Mouse (Mus musculus) CH12.LX (cell line): ENCODE results near the gene Lrig1. TPM values are rescaled to one million over a fixed set of nuclear protein-coding genes. Genes with fewer than 3 reads are reported as not detected.

ENCODE experiments used
- DNase-seq: peaks from one replicate; pipeline ENCODE4 v3.0.0-alpha.2; 2013; ENCODE audit errors: extremely low read depth
- H3K27ac ChIP-seq: 2 replicates; pipeline ENCODE4 v1.5.1; 2012; ENCODE audit warnings: low read depth, mild to moderate bottlenecking, control low read depth, moderate library complexity; ENCODE audit not compliant: insufficient read depth
- H3K27me3 ChIP-seq: replicated peaks from 2 replicates; pipeline ENCODE3; 2012; ENCODE audit warnings: inconsistent platforms
- H3K36me3 ChIP-seq, 2 experiments: replicated peaks in 1 of 2; 2 replicates each; pipeline versions ENCODE3 to v1.6.1; 2012; ENCODE audit warnings: inconsistent platforms in 1 of 2, low read length in 1 of 2, mild to moderate bottlenecking in 1 of 2, mixed read lengths in 1 of 2, moderate library complexity in 1 of 2; ENCODE audit not compliant: control insufficient read depth in 1 of 2, insufficient read depth in 1 of 2
- H3K4me1 ChIP-seq, 2 experiments: 2 replicates each; pipeline ENCODE4 v1.6.1; 2012; ENCODE audit warnings: inconsistent platforms in 1 of 2, moderate library complexity in 1 of 2; ENCODE audit not compliant: insufficient read depth in 2 of 2, control insufficient read depth in 1 of 2
- H3K4me2 ChIP-seq: 2 replicates; pipeline ENCODE4 v1.6.1; 2012; ENCODE audit warnings: low read depth, mild to moderate bottlenecking, control low read depth; ENCODE audit not compliant: poor library complexity, insufficient read depth, severe bottlenecking
- H3K4me3 ChIP-seq, 3 experiments: fragments of 150-350 bp in 1 of 3; sonication (generic) in 1 of 3; replicated peaks in 1 of 3; 2 replicates each; pipeline versions ENCODE3 to v1.5.1; 2011 to 2012; ENCODE audit warnings: low read depth in 2 of 3, low read length in 2 of 3, mild to moderate bottlenecking in 2 of 3, moderate library complexity in 2 of 3, control low read depth in 1 of 3, improper control_type of control experiment in 1 of 3, inconsistent platforms in 1 of 3, mixed read lengths in 1 of 3; ENCODE audit not compliant: poor library complexity in 1 of 3
- H3K79me2 ChIP-seq: replicated peaks from 2 replicates; pipeline ENCODE4 v1.6.1; 2012; ENCODE audit warnings: mild to moderate bottlenecking, moderate library complexity; ENCODE audit not compliant: control insufficient read depth, poor library complexity, insufficient read depth, severe bottlenecking; ENCODE audit errors: extremely low read depth
- H3K9ac ChIP-seq: 2 replicates; pipeline ENCODE4 v1.6.1; 2012; ENCODE audit warnings: low read depth, mild to moderate bottlenecking, control low read depth, moderate library complexity; ENCODE audit not compliant: insufficient read depth
- H3K9me3 ChIP-seq: replicated peaks from 2 replicates; pipeline ENCODE3; 2012; ENCODE audit warnings: low read length, inconsistent platforms, mixed read lengths
- BHLHE40 ChIP-seq: IDR thresholded peaks from 2 replicates; pipeline ENCODE4 v1.6.1; 2011; ENCODE audit warnings: mild to moderate bottlenecking, low read depth, low read length, improper control_type of control experiment
- CHD2 ChIP-seq: IDR thresholded peaks from 2 replicates; pipeline ENCODE4 v1.6.1; 2011; ENCODE audit warnings: low read length, improper control_type of control experiment
- CTCF ChIP-seq, 2 experiments: IDR thresholded peaks in 1 of 2; conservative IDR thresholded peaks in 1 of 2; 2 replicates each; pipeline ENCODE4 v1.5.1; 2011 to 2012; ENCODE audit warnings: low read depth in 2 of 2, low read length in 2 of 2, improper control_type of control experiment in 1 of 2, inconsistent platforms in 1 of 2, mild to moderate bottlenecking in 1 of 2, moderate library complexity in 1 of 2
- EP300 ChIP-seq: IDR thresholded peaks from 2 replicates; pipeline ENCODE4 v1.6.1; 2011; ENCODE audit warnings: low read length, improper control_type of control experiment
- ETS1 ChIP-seq: conservative IDR thresholded peaks from 2 replicates; pipeline ENCODE4 v1.6.1; 2012; ENCODE audit warnings: low read depth, mild to moderate bottlenecking, inconsistent platforms, low read length, improper control_type of control experiment, moderate library complexity
- HCFC1 ChIP-seq: IDR thresholded peaks from 2 replicates; pipeline ENCODE4 v1.6.1; 2012; ENCODE audit warnings: low read depth, mild to moderate bottlenecking, inconsistent platforms, low read length, improper control_type of control experiment
- JUN ChIP-seq: IDR thresholded peaks from 2 replicates; pipeline ENCODE4 v1.6.1; 2011; ENCODE audit warnings: low read depth, mild to moderate bottlenecking, low read length, improper control_type of control experiment, moderate library complexity; ENCODE audit not compliant: insufficient read depth
- KAT2A ChIP-seq: IDR thresholded peaks from 2 replicates; pipeline ENCODE4 v1.6.1; 2012; ENCODE audit warnings: low read length, improper control_type of control experiment, inconsistent platforms; ENCODE audit not compliant: insufficient replicate concordance
- MAFK ChIP-seq: IDR thresholded peaks from 2 replicates; pipeline ENCODE4 v1.6.1; 2011; ENCODE audit warnings: low read length, improper control_type of control experiment; ENCODE audit not compliant: insufficient replicate concordance
- MYC ChIP-seq: IDR thresholded peaks from 2 replicates; pipeline ENCODE4 v1.6.1; 2011; ENCODE audit warnings: low read depth, mild to moderate bottlenecking, improper control_type of control experiment, low read length
- NELFE ChIP-seq: IDR thresholded peaks from 2 replicates; pipeline ENCODE4 v1.6.1; 2011; ENCODE audit warnings: low read depth, low read length, improper control_type of control experiment
- NRF1 ChIP-seq: IDR thresholded peaks from 2 replicates; pipeline ENCODE4 v1.6.1; 2014; ENCODE audit warnings: low read depth, mild to moderate bottlenecking, inconsistent platforms, low read length, improper control_type of control experiment, moderate library complexity
- PAX5 ChIP-seq: IDR thresholded peaks from 2 replicates; pipeline ENCODE4 v1.6.1; 2012; ENCODE audit warnings: low read length, inconsistent platforms, mixed read lengths
- POLR2AphosphoS2 ChIP-seq: IDR thresholded peaks from 2 replicates; pipeline ENCODE4 v1.6.1; 2011; ENCODE audit warnings: low read depth, low read length, improper control_type of control experiment
- RCOR1 ChIP-seq: conservative IDR thresholded peaks from 2 replicates; pipeline ENCODE4 v1.6.1; 2012; ENCODE audit warnings: low read depth, mild to moderate bottlenecking, inconsistent platforms, low read length, improper control_type of control experiment
- SMC3 ChIP-seq: IDR thresholded peaks from 2 replicates; pipeline ENCODE4 v1.6.1; 2011; ENCODE audit warnings: low read depth, low read length, improper control_type of control experiment
- TCF12 ChIP-seq: IDR thresholded peaks from 2 replicates; pipeline ENCODE4 v1.6.1; 2014; ENCODE audit warnings: low read depth, mild to moderate bottlenecking, inconsistent platforms, low read length, improper control_type of control experiment
- USF2 ChIP-seq: conservative IDR thresholded peaks from 2 replicates; pipeline ENCODE4 v1.6.1; 2011; ENCODE audit warnings: low read depth, low read length, improper control_type of control experiment
- ZC3H11A ChIP-seq: IDR thresholded peaks from 2 replicates; pipeline ENCODE4 v1.6.1; 2012; ENCODE audit warnings: low read depth, mild to moderate bottlenecking, inconsistent platforms, low read length, improper control_type of control experiment
- ZMIZ1 ChIP-seq: IDR thresholded peaks from 2 replicates; pipeline ENCODE4 v1.6.1; 2012; ENCODE audit warnings: low read depth, mild to moderate bottlenecking, inconsistent platforms, low read length, improper control_type of control experiment
- dilution Hi-C: fragments of 300-500 bp; cut with MboI; formaldehyde crosslinking; loops from 2 replicates; pipeline ENCODE4 v1.14.3; 2020; ENCODE audit warnings: low sequenced_read_pairs; ENCODE audit not compliant: extremely low pct_unique_long_range_greater_than_20kb, extremely low pct_ligation_motif_present
- in situ Hi-C: fragments of 300-500 bp; cut with MboI; formaldehyde crosslinking; loops from 3 replicates; pipeline ENCODE4 v1.14.3; 2019; ENCODE audit warnings: low sequenced_read_pairs, low pct_ligation_motif_present, low pct_unique_long_range_greater_than_20kb, mixed read lengths
- polyA plus RNA-seq: library from polyadenylated mRNA; unstranded; fragments of >175 nt; gene quantifications from 2 replicates; pipeline ENCODE4 v1.2.1, GENCODE M21; 2012; ENCODE audit warnings: low read depth; ENCODE audit not compliant: insufficient read length
- total RNA-seq, 2 experiments: library from RNA; depleted of rRNA; stranded (reverse); fragments of 300-350 nt in 1 of 2; fragments of >200 nt in 1 of 2; gene quantifications; 2 replicates each; pipeline ENCODE4 v1.2.3; 2012 to 2014

Gene Lrig1
- total and polyA plus RNA-seq, 3 experiments: 0.43 TPM; not detected in 2

DNA sequence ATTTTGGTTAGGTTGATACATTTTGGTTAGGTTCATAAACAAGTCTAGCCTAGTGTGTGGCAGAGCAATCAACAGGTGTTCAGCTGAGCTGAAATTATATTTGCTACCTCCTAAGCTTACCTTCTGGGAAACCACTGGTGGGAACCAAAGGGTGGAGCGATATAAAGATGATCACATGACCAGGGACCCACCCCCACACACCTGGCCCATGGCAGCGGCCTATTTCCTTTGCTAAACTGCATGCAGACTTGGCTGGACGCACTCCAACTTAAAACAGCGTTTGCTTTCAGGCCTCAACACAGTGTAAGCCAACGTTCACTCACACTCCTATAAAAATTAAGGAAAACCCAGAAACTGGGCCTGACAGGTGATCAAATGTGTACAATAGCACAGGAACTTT, 33.9 kb upstream of the Lrig1 start:
- no peak for TF ChIP-seq RCOR1
- TF ChIP-seq NRF1: no peak
- no peak for TF ChIP-seq KAT2A
- TF ChIP-seq CHD2: no peak
- no peak for TF ChIP-seq CTCF (conservative IDR thresholded peaks at IDR 0.05 in 1 of 2, IDR thresholded peaks at IDR 0.05 in 1 of 2; ENCODE audit: low read depth in 2 of 2, low read length in 2 of 2)
- no peak for TF ChIP-seq ZMIZ1
- TF ChIP-seq USF2: no peak
- TF ChIP-seq TCF12: no peak
- TF ChIP-seq MAFK: no peak
- no peak for TF ChIP-seq JUN
- TF ChIP-seq NELFE: no peak
- TF ChIP-seq POLR2AphosphoS2: no peak
- TF ChIP-seq HCFC1: no peak
- TF ChIP-seq EP300: no peak
- no peak overlapping the region for H3K4me2 ChIP-seq
- H3K79me2 ChIP-seq: no peaks in the 10 kb centered on the region
- no peak overlapping the region for H3K4me3 ChIP-seq
- no peaks in the 10 kb centered on the region for H3K9me3 ChIP-seq
- DNase-seq: no peak
- in situ Hi-C loops: no loop called here
- no peak overlapping the region for H3K9ac ChIP-seq
- dilution Hi-C loops: no loop called here
- peaks cover 19% of the 10 kb centered on the region for H3K27me3 ChIP-seq
- no peaks in the 10 kb centered on the region for H3K4me1 ChIP-seq
- no peak overlapping the region for H3K27ac ChIP-seq
- H3K36me3 ChIP-seq: no peaks in the 10 kb centered on the region

DNA sequence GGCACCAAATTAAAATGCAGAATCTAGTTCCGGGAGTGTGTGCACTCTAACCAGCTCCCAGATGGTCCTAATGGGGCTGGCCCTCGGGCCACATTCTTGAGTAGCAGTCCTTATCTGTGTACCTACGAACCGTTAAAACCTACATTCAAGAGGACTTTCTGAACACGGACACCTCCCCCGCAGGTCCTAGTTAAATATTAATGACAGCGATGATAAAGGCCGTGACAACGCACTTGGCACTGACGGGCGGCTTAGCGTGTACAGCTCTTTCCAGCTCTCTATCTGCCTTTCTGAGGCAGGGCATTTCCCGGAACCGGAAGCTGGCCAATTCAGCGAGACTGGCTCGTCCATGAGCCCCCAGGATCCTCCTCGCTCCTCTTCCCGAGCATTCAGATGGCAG, 29.9 kb upstream of the Lrig1 start:
- no peaks in the 10 kb centered on the region for H3K9me3 ChIP-seq
- peaks cover 21% of the 10 kb centered on the region for H3K27me3 ChIP-seq
- no peaks in the 10 kb centered on the region for H3K36me3 ChIP-seq
- no peak for TF ChIP-seq SMC3
- no peak for TF ChIP-seq BHLHE40
- no peak for TF ChIP-seq POLR2AphosphoS2
- TF ChIP-seq ETS1: no peak
- no peak for TF ChIP-seq MYC
- TF ChIP-seq PAX5: no peak
- no peak for TF ChIP-seq JUN
- no peak for TF ChIP-seq ZC3H11A
- TF ChIP-seq EP300: no peak
- H3K79me2 ChIP-seq: no peaks in the 10 kb centered on the region
- in situ Hi-C loops (no loop called here), dilution Hi-C loops (no loop called here)
- no peak for DNase-seq
- H3K4me2 ChIP-seq: no peak overlapping the region
- no peak overlapping the region for H3K4me3 ChIP-seq
- no peaks in the 10 kb centered on the region for H3K4me1 ChIP-seq
- H3K27ac ChIP-seq: no peak overlapping the region
- H3K9ac ChIP-seq: no peak overlapping the region
